Mouse (Mus musculus) CH12.LX (cell line): ENCODE measurements around the gene Pcca.

ENCODE experiments used
- CTCF ChIP-seq, 2 experiments: IDR thresholded peaks in 1 of 2; conservative IDR thresholded peaks in 1 of 2; 2 replicates each; pipeline ENCODE4 v1.5.1; 2011 to 2012; ENCODE audit warnings: low read depth in 2 of 2, low read length in 2 of 2, improper control_type of control experiment in 1 of 2, inconsistent platforms in 1 of 2, mild to moderate bottlenecking in 1 of 2, moderate library complexity in 1 of 2
- E2F4 ChIP-seq: IDR thresholded peaks from 2 replicates; pipeline ENCODE4 v1.6.1; 2011; ENCODE audit warnings: low read depth, low read length, improper control_type of control experiment; ENCODE audit not compliant: insufficient replicate concordance
- EP300 ChIP-seq: IDR thresholded peaks from 2 replicates; pipeline ENCODE4 v1.6.1; 2011; ENCODE audit warnings: low read length, improper control_type of control experiment
- HCFC1 ChIP-seq: IDR thresholded peaks from 2 replicates; pipeline ENCODE4 v1.6.1; 2012; ENCODE audit warnings: low read depth, mild to moderate bottlenecking, inconsistent platforms, low read length, improper control_type of control experiment
- IRF4 ChIP-seq: IDR thresholded peaks from 2 replicates; pipeline ENCODE4 v1.6.1; 2014; ENCODE audit warnings: low read depth, mild to moderate bottlenecking, inconsistent platforms, low read length, improper control_type of control experiment
- MAX ChIP-seq: IDR thresholded peaks from 2 replicates; pipeline ENCODE4 v1.6.1; 2011; ENCODE audit warnings: low read length, improper control_type of control experiment
- MYC ChIP-seq: IDR thresholded peaks from 2 replicates; pipeline ENCODE4 v1.6.1; 2011; ENCODE audit warnings: low read depth, mild to moderate bottlenecking, improper control_type of control experiment, low read length
- NELFE ChIP-seq: IDR thresholded peaks from 2 replicates; pipeline ENCODE4 v1.6.1; 2011; ENCODE audit warnings: low read depth, low read length, improper control_type of control experiment
- NRF1 ChIP-seq: IDR thresholded peaks from 2 replicates; pipeline ENCODE4 v1.6.1; 2014; ENCODE audit warnings: low read depth, mild to moderate bottlenecking, inconsistent platforms, low read length, improper control_type of control experiment, moderate library complexity
- POLR2A ChIP-seq: IDR thresholded peaks from 2 replicates; pipeline ENCODE4 v1.6.1; 2011; ENCODE audit warnings: low read depth, mild to moderate bottlenecking, improper control_type of control experiment, low read length
- POLR2AphosphoS2 ChIP-seq: IDR thresholded peaks from 2 replicates; pipeline ENCODE4 v1.6.1; 2011; ENCODE audit warnings: low read depth, low read length, improper control_type of control experiment
- SMC3 ChIP-seq: IDR thresholded peaks from 2 replicates; pipeline ENCODE4 v1.6.1; 2011; ENCODE audit warnings: low read depth, low read length, improper control_type of control experiment
- USF1 ChIP-seq: IDR thresholded peaks from 2 replicates; pipeline ENCODE4 v1.6.1; 2014; ENCODE audit warnings: low read depth, mild to moderate bottlenecking, inconsistent platforms, low read length, improper control_type of control experiment
- ZNF384 ChIP-seq: IDR thresholded peaks from 2 replicates; pipeline ENCODE4 v1.6.1; 2012; ENCODE audit warnings: low read depth, low read length, improper control_type of control experiment, inconsistent platforms

DNA sequence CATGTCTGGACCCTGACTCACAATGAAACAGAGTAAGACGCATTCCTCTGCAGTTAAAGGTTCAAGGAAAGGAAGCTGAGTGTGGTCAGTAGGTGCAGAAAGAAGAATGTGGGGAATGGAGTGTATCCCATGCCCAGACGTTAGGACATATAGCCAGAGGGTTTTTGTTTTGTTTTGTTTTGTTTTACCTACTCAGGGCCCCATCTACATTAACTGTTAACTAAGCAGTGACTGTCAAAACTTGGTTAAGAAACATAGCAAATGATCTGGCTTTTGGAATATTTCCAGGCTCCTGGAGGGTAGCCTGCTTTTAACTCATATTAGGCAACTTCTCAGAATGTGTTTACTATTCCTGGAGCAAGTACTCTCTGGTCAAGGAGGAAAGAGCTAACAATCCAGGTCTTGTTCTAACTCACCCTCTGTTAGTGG lies 369.8 kb downstream of the Pcca start:
- TF ChIP-seq CTCF (conservative IDR thresholded peaks at IDR 0.05 in 1 of 2, IDR thresholded peaks at IDR 0.05 in 1 of 2; ENCODE audit: low read depth in 2 of 2, low read length in 2 of 2) (no peak), MYC (no peak), POLR2A (no peak), E2F4 (no peak), USF1 (no peak), MAX (no peak), NRF1 (no peak), EP300 (no peak), IRF4 (no peak), SMC3 (no peak), POLR2AphosphoS2 (no peak), HCFC1 (no peak), NELFE (no peak), ZNF384 (no peak)
